Mouse (Mus musculus): ENCODE measurements at regions not wholly inside any gene's neighbourhood (a gene's known extent, or its start where the extent isn't known, plus 50 kb on each side); places are given as distances from the start of the nearest gene placed in this dataset.

DNA sequence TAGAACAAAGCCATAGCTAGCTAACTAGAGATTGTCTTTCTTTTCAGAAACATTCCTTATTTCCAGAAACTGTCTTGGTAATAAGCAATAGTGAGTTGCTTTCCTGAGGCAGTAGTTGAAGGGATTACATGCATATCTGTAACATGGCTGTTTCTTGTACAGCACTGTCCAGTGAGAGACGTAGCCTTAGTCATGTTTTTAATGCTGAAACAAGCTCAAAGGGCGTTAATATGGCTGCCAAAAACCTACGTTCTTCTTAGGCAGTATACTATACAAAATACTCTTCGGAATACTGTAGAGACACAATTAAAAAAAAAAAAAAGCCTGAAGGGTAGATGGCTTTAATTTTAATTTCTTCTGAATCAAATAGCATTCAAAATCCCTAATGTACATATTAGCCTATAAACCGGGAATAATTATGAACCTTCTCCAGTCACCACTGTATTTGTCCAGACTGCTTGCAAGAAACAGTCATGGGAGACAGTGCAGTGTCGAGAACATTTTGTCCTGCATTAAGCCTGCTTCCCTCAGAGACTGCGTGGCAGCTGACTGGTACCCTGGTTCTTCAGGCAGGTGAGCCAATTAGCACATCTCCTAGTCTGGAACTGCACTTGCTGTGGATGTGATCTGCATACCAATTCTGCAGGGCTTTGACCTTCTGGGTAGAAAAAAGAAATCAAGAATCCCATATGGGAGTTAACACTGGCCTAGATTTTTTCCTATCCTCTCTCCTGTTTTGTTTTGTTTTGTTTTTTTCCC is 854.7 kb upstream of the Stxbp6 start:
- TF ChIP-seq CTCF (IDR thresholded peaks at IDR 0.05; ENCODE audit: borderline replicate concordance, insufficient read depth, low read depth, low read length) (no peak), POLR2A (IDR thresholded peaks at IDR 0.05; ENCODE audit: borderline replicate concordance, insufficient read depth, low read length) (no peak)

All from cerebellum, adult 2 months (tissue).